Mouse (Mus musculus) spleen, embryonic (tissue): ENCODE results near the gene Kcnb1.

ENCODE experiments used
- CTCF ChIA-PET: fragments of 350-600 bp; sonication (Branson Sonifier 250); formaldehyde crosslinking; loops from one replicate; lab custom pipeline; 2022; lab: Charles Lee

Gene Kcnb1

GRCm38 (mm10) chr2:167063906-167064496 lies 126.0 kb downstream of the Kcnb1 start:
- CTCF ChIA-PET = interaction anchor here (0.6 kb wide), 2 partner anchors 156 to 353 kb away, joined by 3 read pairs; no protein-coding TSS in a partner anchor

- CTCF ChIA-PET = no interaction called here
Observed at GRCm38 (mm10) chr2:167062965-167063880, 126.7 kb downstream of the Kcnb1 start, which contains the start of gene Znfx1. Gene Znfx1, minus strand, starts transcription at chr2:167063015.

GRCm38 (mm10) chr2:167062497-167062911 lies 127.5 kb downstream of the Kcnb1 start:
- CTCF ChIA-PET = no interaction called here

GRCm38 (mm10) chr2:167061381-167062034 lies 128.4 kb downstream of the Kcnb1 start:
- CTCF ChIA-PET = no interaction called here

GRCm38 (mm10) chr2:167060761-167061160 lies 129.2 kb downstream of the Kcnb1 start:
- CTCF ChIA-PET = no interaction called here

GRCm38 (mm10) chr2:167060360-167060759 lies 129.6 kb downstream of the Kcnb1 start:
- CTCF ChIA-PET = no interaction called here

- CTCF ChIA-PET = no interaction called here
Observed at GRCm38 (mm10) chr2:167059960-167060359, 130.0 kb downstream of the Kcnb1 start.

- CTCF ChIA-PET = interaction anchor here (0.5 kb wide), 1 partner anchor 129 kb away, joined by 3 read pairs; no protein-coding TSS in a partner anchor
Observed at GRCm38 (mm10) chr2:167059536-167059935, 130.4 kb downstream of the Kcnb1 start.

GRCm38 (mm10) chr2:167058814-167059387 lies 131.1 kb downstream of the Kcnb1 start:
- CTCF ChIA-PET = interaction anchor here (0.5 kb wide), 1 partner anchor 130 kb away, joined by 3 read pairs; no protein-coding TSS in a partner anchor

GRCm38 (mm10) chr2:167058201-167058600 lies 131.8 kb downstream of the Kcnb1 start:
- CTCF ChIA-PET = no interaction called here

- CTCF ChIA-PET = no interaction called here
Observed at GRCm38 (mm10) chr2:167056942-167057323, 133.0 kb downstream of the Kcnb1 start.

GRCm38 (mm10) chr2:167056210-167056941 lies 133.6 kb downstream of the Kcnb1 start:
- CTCF ChIA-PET = no interaction called here

- CTCF ChIA-PET = no interaction called here
Observed at GRCm38 (mm10) chr2:167055386-167055785, 134.6 kb downstream of the Kcnb1 start.

GRCm38 (mm10) chr2:167053127-167053844 lies 136.7 kb downstream of the Kcnb1 start:
- CTCF ChIA-PET = no interaction called here

- CTCF ChIA-PET = no interaction called here
Observed at GRCm38 (mm10) chr2:167048698-167049358, 141.1 kb downstream of the Kcnb1 start.

GRCm38 (mm10) chr2:167048223-167048622 lies 141.7 kb downstream of the Kcnb1 start:
- CTCF ChIA-PET = no interaction called here
